ENCODE assay signal across 27 mouse cellular contexts in the genomic region with DNA sequence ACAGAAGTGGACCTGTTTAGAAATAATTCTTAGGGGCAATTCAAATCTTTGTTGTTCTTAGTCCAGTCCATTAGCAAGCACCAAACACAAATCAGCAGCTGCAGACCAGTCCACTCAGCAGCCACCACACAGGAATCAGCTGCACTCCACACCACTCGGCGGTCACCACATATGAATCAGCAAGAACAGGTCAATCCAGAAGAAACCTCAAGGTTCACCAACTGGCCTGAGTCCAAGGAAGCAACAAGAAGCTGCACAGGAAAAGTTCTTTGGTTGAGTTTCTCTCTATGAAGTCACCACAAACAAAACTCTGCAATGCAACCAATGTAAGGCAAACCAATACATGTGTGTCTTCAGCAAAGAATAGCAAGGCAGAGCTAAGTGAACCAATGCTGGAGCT. TPM values are rescaled to one million over a fixed set of nuclear protein-coding genes. Genes with fewer than 3 reads are reported as not detected.
DNase-seq lines count a peak whose midpoint lies in the region.
"Had no signal": no experiment of that assay in that cellular context is flagged by ENCODE, and none has a peak within 500 bp of the region (broad histone marks: within the 10 kb centered on the region; RNA-seq: fewer than 3 reads in every experiment).

No protein-coding gene starts in this region.

- DNase-seq in adrenal gland, adult 8-10 months: peak; percentile 20
- no peak for DNase-seq in adrenal gland, adult 18-20 months (ENCODE audit: low spot score in 2 of 2)
- DNase-seq in 3134 (ENCODE audit: extremely low read depth, insufficient read length, low spot score): peak; percentile 43
- DNase-seq in 416B (ENCODE audit: low read depth): peak; percentile 91
- DNase-seq in adrenal gland, postnatal 36 days: peak; percentile 31 to 52
- no peak for DNase-seq in spleen, postnatal 4 days (ENCODE audit: low spot score in 2 of 2)
- no peak for DNase-seq in frontal cortex, adult 2 months (ENCODE audit: extremely low spot score in 1 of 2, low spot score in 1 of 2)
- DNase-seq: cerebellum, adult 9-10 months; cerebellum, postnatal 25 days; forebrain, postnatal 0 days; gastrocnemius, adult 2 months; gastrocnemius, postnatal 25 days; heart, postnatal 36 days; kidney, adult 11 months; kidney, adult 9 months had no signal

RNA-seq across cellular contexts. Expression of gene Thumpd1, which starts 7.0 kb away (rescaled TPM):
- total RNA-seq in adrenal gland, adult 8-10 months (2022): 10 to 100 TPM; 36.0 to 42.5 (median 39.1) TPM
- 10 to 100 TPM; 30.2 to 30.4 TPM for total RNA-seq in adrenal gland, adult 18-20 months (2021)
- 10 to 100 TPM; 33.9 to 34.4 TPM for total RNA-seq in adrenal gland, postnatal 36 days (2021)
- 35.9 and 36.7 TPM in 2 replicates for polyA plus RNA-seq in frontal cortex, adult 2 months (2012; rRNA removed)

RNA-seq across cellular contexts. Expression of gene Acsm3, which starts 33.1 kb away (rescaled TPM):
- 10 to 100 TPM in 2 of 4 experiments, 1 to 10 TPM in 2; 3.2 to 37.5 (median 17.3) TPM for total RNA-seq in adrenal gland, adult 8-10 months (2022)
- 10 to 100 TPM; 41.2 to 49.2 TPM for total RNA-seq in adrenal gland, adult 18-20 months (2021)
- total RNA-seq in adrenal gland, postnatal 36 days (2021): 10 to 100 TPM; 24.0 to 47.6 TPM
- 0.04 and 0.12 TPM in 2 replicates for polyA plus RNA-seq in frontal cortex, adult 2 months (2012; rRNA removed)
- total RNA-seq: granulocyte monocyte progenitor cell, adult 5-6 weeks had no signal
- polyA plus RNA-seq: activated CD4-positive, CD25-positive, alpha-beta regulatory T cell, adult 4 months; embryonic facial prominence, embryonic 10.5 days; forebrain, postnatal 0 days; heart, embryonic 13.5 days; heart, postnatal 0 days; hindbrain, embryonic 15.5 days; inflammation-experienced regulatory T-cells, adult 6 months had no signal

RNA-seq across cellular contexts. Expression of gene Acsm4, which starts 37.8 kb away (rescaled TPM):
- total RNA-seq in adrenal gland, adult 8-10 months (2022): not detected
- not detected for total RNA-seq in adrenal gland, adult 18-20 months (2021)
- not detected for total RNA-seq in adrenal gland, postnatal 36 days (2021)
- polyA plus RNA-seq in frontal cortex, adult 2 months (2012; rRNA removed): 0.16 and 0.23 TPM in 2 replicates
- total RNA-seq: forebrain, postnatal 0 days; gastrocnemius, adult 2 months; gastrocnemius, postnatal 25 days; granulocyte monocyte progenitor cell, adult 5-6 weeks; heart, postnatal 36 days; MEL had no signal
- polyA plus RNA-seq: activated CD4-positive, CD25-positive, alpha-beta regulatory T cell, adult 4 months; C2C12; forebrain, embryonic 13.5 days; forebrain, postnatal 0 days; heart, embryonic 13.5 days; heart, postnatal 0 days; hindbrain, embryonic 11.5 days; hindbrain, embryonic 15.5 days; inflammation-experienced regulatory T-cells, adult 6 months; Patski had no signal

Comparison
In these comparisons a context has a peak if more than half of its experiments do, and no peak if none do; other contexts are left out.
1. DNase-seq: peak in adrenal gland, adult 8-10 months (single experiment), 3134 (single experiment), 416B (single experiment) and adrenal gland, postnatal 36 days (2 of 2); none in adrenal gland, adult 18-20 months (0 of 2), spleen, postnatal 4 days (0 of 2) and frontal cortex, adult 2 months (0 of 2).